Mouse (Mus musculus) thymus, postnatal 25 days (tissue): ENCODE measurements at regions not wholly inside any gene's neighbourhood (a gene's known extent, or its start where the extent isn't known, plus 50 kb on each side); places are given as distances from the start of the nearest gene placed in this dataset.

Experiments
- DNase-seq: peaks from one replicate; pipeline ENCODE4 v3.0.0; 2022

GRCm38 (mm10) chr5:64500413-64500812 is 302.8 kb upstream of the Klf3 start:
- DNase-seq, result peak; percentile 46

DNA sequence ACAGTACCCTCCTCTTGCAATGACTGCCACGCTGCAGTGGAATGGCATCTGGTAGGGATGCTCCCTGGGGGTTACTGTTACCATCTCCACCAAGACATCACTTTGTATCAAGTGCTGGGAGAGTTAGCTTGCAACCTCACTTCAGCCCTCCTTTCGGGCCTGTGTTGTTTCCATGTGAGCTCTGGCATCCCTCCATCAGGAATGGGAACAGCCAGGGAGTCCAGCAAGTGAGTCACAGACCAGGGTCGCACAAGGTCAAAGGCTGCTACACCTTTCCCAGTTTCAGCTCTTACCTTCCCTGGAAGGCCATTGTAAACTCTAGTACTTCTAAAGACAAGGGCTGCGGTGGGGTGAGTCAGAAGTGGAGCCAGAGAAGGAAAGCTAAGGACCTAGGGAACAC is 302.3 kb upstream of the Klf3 start:
- DNase-seq, result no peak

DNA sequence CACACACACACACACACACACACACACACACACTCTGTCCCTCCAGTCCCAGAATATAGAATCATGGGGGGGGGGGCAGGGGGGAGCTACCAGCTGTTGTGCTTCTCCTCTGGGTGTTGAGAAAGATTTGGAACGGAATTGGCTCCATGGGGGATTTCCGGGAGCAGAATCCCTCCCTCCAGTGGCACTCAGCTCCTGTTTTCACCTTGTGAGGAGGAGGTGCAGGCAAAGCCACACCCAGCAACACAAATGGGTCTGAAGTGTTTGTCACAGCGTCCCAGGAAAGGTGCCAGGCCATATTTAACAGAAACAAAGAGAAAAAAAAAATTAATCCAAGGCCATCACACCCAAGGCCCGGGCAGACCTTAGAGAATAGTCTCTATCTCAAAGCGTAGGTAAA is 301.4 kb upstream of the Klf3 start:
- DNase-seq, result no peak

GRCm38 (mm10) chr5:64503514-64503913 is 299.7 kb upstream of the Klf3 start:
- peak; percentile 21 for DNase-seq

- DNase-seq, result peak; percentile 21
Measured at GRCm38 (mm10) chr5:64504507-64504906, 298.7 kb upstream of the Klf3 start.

GRCm38 (mm10) chr5:64505227-64505834 is 297.9 kb upstream of the Klf3 start:
- peak; percentile 88 for DNase-seq

GRCm38 (mm10) chr5:64505835-64506600 is 297.2 kb upstream of the Klf3 start:
- DNase-seq, result peak; percentile 97

DNA sequence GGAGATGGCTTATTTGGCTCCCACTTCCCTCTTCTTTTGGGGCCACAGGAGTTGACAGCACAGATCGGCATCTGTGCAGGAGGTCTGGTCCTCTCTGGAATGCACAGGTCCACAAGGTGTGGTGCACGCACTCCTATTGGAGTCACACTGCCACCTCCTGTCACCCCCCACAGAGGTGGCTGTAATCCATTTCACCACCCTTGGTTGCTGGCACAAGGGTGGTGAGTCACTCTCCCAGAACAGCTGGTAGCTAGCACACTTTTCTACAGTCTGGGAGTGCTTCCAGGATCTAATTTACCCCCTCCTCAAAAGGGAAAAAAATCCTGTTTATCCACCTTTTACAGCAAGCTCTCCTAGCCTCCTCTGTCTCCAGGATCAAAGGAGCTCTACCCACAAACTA is 294.6 kb upstream of the Klf3 start:
- peak; percentile 31 for DNase-seq

GRCm38 (mm10) chr5:64513155-64513945 is 289.8 kb upstream of the Klf3 start:
- DNase-seq, result peak; percentile 36

DNA sequence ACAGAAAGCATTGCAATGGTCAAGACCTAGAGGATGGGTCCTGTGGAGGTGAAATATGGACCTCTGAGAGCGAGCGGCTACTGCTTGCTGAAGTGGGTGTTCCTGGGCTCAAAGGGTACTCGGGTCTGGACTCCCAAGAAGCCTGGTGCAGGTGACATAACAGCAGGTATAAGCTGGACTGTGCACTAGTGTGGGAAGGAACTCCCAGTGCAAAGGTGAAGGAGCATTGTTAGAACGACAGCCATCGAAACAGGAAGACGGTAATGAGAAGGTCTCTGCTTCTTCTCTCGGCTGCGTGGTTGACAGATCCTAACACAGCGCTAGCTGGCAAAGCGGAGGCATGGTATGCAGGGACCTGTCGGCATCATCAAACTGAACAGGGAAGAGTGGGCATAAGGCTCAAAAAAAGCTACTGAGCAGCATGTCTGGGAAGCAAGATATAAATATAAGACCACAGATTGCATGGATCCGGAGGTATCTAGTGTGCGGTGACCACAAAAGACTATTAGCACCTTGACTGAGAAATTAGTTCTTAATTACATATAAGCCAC is 287.0 kb upstream of the Klf3 start:
- DNase-seq, result no peak

DNA sequence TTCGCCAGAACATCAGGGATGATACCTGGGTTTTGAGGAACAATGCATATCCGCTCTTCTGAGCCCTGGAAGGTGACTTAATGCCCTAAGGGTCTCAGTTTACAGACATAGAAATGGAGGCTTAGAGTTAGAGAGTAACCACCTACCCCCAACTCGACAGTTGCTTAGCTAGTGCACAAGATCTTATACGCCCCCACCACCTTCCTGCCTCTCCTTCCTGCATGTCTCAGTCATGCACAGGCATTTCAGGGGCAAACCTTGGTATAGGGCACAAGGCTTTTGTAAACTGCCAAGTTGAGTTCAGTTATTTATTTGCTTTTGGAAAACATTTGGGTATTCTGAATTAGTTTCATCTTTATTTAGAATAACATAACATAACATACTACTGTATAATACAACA is 285.9 kb upstream of the Klf3 start:
- DNase-seq, result peak; percentile 61

DNA sequence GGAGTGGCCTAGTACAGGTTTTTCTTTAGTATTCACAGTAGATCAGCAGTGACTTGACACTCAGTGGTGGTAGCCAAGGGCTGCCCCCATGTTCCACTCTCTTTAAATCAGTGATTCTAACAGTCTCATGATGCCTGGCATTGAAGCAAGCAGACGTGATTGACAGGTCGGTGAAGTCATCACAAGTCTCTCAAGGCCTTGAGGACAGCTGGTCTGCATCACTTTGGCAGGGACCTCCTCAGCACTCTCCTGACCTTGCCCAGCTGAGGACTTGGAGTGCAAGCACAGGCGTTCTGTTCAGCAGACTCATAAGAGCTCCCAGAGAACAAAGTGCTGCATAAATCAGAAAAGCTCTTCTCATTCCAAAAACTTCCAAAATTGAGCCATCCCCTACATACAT is 285.4 kb upstream of the Klf3 start:
- DNase-seq, result no peak

DNA sequence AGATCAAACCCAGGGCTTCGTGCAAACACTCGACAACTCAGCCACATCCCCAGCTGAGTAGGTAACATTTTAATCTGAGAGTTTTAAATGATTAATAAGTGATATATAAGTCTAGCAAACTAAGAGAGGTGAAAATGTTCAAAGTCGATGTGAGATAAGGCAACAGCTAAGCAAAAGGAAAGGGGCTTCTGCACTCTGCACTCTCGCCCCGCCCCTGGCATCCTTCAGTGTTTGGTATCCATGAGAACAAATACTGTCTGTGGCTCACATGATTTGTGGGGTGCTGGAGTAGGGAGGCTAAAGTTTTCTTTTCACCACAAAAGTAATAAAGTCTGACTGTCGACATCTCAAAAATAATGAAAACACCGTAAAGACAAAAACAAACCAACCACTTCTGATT is 284.2 kb upstream of the Klf3 start:
- DNase-seq, result peak; percentile 41

DNA sequence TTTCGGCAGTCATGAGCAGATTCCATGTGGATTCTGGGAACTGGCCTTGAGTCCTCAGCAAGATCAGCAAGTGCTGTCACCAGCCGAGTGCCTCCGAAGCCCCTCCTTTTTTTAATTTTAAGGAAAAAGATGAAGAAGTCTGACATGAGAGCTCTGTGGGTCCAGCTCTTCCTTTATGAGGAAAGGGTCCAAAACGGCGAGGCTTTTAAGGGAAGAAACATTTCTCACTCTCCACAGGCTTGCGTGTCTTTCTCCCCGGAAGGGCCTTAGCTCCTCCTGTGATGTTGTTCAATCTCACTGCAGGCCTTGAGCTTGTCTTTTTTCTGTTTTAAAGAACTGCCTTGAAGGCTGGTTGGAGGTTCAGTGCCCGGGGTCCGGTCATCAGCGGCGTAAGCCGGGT is 283.5 kb upstream of the Klf3 start:
- DNase-seq, result no peak

DNA sequence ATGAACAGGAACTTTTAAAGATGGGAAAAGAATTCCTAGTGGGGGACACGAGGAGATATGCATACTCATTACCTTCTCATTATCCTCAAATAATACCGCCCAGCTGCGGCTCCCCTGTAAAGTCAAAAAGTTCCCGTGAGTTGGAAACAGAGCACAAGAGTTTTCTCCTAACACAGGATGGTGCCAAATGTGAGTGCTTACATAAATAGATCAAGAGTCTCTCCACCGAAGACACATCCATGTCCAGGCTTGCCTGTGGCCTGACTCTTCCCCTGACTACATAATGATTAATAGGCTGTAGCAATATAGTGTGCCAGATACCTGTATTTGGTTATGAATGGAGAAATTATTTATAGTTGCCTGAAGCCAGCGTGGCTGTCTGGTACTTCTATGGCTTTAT is 281.8 kb upstream of the Klf3 start:
- DNase-seq, result no peak

DNA sequence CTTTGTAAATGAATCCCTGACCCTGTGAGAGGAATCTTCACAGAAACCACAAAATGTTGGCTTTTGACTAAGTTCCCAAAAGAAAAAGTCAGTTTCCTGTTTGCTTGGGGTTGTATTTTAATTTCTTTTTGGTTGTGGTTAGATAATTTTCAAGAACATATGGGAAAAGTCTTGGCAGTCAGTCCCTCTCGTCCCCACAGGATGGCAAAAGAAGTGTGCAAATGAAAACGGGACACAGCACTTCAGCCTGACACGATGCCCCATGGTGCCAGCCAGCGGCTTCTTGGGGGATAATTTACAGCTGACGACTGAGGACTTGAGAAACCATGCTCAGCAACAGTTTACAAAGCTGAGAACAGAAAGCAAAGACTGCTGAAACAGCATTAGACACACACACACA is 281.2 kb upstream of the Klf3 start:
- peak; percentile 41 for DNase-seq

GRCm38 (mm10) chr5:64526521-64526920 is 276.7 kb upstream of the Klf3 start:
- DNase-seq, result no peak

GRCm38 (mm10) chr5:64527962-64528361 is 275.2 kb upstream of the Klf3 start:
- no peak for DNase-seq

- no peak for DNase-seq
Measured at GRCm38 (mm10) chr5:64534371-64534770, 268.8 kb upstream of the Klf3 start.

DNA sequence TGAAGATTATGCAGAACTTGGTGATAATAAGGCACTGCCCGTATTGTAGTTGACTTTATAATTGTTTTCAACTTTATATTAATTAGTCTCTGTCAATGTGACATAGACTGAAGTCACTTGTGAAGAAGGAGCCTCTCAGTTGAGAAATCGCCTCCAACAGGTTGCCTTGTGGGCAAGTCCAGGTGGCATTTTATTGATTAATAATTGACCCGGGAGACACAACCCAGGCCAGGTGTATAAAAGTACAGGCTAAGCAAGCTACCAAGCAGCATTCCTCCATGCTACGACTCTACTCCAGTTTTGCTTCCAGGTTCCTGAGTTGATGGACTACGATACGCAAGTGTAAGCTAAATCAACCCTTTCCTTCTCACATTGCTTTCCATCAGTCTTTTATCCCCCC is 268.2 kb upstream of the Klf3 start:
- DNase-seq, result no peak

DNA sequence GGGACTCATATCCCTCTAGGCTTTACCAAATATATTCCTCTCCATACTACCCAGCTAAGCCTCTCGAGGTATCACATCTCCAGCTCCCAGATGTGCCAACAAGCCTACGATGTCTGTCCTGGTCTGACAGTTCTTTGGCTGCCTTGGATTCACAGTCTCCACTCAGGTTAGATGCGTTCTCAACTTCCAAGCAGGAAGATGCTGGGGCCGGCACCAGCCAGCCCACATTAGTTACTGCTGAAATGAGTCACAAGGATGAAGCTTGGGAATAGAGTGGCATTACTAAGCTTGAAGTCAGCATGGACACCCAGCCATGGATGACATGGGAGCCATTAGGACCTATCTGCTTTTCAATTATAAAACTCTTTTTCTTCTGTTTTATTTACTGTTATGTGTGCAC is 267.6 kb upstream of the Klf3 start:
- DNase-seq, result no peak

- DNase-seq, result no peak
Measured at GRCm38 (mm10) chr5:64536393-64537112, 266.6 kb upstream of the Klf3 start.
